Mouse (Mus musculus) adrenal gland, postnatal 10 days (tissue): Measurements from ENCODE around the gene Tbl3. TPM values are rescaled to one million over a fixed set of nuclear protein-coding genes. Genes with fewer than 3 reads are reported as not detected.
"Not testable (repeated sequence)": the region's sequence is repeated elsewhere in the genome, so short reads cannot be mapped to it uniquely, and the experiment has no call there.

Experiments used
- DNase-seq: peaks from one replicate; pipeline ENCODE4 v3.0.0; 2021; ENCODE audit warnings: mixed read lengths
- total RNA-seq, 2 experiments: library from RNA; stranded (reverse); gene quantifications; 2 replicates each; pipeline ENCODE4 v1.2.3; 2021

Tbl3 gene
- total RNA-seq, 2 experiments from 2014 or later: 39.1 to 39.9 TPM

- no peak for DNase-seq
Measured at GRCm38 (mm10) chr17:24727618-24728017, 20.2 kb upstream of the Tbl3 start, which contains the start of gene Rpl3l. TSS of gene Rpl3l (plus strand) at chr17:24727820.

DNA sequence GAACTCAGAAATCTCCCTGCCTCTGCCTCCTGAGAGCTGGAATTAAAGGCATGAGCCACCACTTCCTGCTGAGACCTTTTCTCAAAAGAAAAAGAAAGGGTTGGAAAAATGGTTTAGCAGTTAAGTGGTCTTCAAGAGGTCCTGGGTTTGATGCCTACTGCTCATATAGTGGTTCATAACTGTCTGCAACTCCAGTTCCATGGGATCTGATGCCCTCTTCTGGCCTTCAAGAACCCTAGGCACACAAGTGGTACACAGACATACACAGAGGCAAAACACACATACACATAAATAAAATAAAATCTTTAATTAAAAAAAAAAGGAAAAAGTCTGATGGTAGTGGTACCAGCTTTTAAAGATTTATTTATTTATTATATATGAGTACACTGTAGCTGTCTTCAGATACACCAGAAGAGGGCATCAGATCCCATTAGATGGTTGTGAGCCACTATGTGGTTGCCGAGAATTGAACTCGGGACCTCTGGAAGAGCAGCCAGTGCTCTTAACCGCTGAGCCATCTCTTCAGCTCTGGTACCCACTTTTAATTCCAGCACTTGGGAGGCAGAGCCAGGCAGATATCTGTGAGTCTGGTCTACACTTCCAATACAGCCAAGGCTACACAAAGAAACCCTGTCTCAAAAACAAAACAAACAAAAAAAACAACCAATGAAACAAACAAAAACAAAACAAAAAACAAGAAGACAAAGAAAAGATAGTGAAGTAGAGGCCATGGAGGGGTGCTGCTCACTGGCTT is 18.4 kb upstream of the Tbl3 start:
- no peak for DNase-seq

- peak; percentile 99 for DNase-seq
Measured at GRCm38 (mm10) chr17:24724184-24724583, 16.7 kb upstream of the Tbl3 start, which contains the start of gene Ndufb10. TSS of gene Ndufb10 (minus strand) at chr17:24724478.

GRCm38 (mm10) chr17:24723881-24724180 is 16.4 kb upstream of the Tbl3 start:
- no peak for DNase-seq

- DNase-seq: no peak
Measured at GRCm38 (mm10) chr17:24723122-24723880, 15.8 kb upstream of the Tbl3 start.

DNA sequence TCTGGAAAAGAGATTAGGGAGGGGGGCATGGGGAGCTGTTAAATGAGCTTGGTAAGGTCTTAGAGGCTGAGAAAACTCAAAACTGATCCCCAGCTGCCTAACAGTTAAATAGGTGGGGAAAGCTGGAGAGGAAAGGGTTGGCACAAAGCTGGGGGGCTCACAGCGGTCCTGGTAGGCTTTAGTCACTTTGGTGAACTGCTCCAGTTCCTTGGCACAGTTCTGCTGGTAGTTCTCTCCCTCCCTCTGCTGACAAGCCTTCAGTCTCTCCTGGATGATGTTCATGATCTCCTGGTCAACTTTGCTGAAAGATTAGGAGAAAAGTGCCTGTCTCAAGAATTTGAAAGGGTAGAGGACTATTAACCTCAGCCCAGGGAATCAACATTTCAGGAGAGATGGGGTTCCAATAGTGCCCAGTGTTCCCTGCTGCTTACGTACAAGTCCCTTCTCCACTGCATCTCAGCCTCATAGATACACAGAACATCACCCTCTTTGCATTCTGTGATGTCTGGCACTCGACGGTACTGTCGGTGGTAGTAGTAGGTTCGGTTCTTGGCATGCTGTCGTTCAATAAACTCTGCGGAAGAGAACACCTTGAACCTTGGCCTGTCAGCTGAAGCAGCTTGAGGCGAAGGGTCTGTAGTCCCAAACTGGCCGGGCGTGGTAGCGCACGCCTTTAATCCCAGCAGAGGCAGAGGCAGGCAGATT is 14.9 kb upstream of the Tbl3 start:
- no peak for DNase-seq

DNA sequence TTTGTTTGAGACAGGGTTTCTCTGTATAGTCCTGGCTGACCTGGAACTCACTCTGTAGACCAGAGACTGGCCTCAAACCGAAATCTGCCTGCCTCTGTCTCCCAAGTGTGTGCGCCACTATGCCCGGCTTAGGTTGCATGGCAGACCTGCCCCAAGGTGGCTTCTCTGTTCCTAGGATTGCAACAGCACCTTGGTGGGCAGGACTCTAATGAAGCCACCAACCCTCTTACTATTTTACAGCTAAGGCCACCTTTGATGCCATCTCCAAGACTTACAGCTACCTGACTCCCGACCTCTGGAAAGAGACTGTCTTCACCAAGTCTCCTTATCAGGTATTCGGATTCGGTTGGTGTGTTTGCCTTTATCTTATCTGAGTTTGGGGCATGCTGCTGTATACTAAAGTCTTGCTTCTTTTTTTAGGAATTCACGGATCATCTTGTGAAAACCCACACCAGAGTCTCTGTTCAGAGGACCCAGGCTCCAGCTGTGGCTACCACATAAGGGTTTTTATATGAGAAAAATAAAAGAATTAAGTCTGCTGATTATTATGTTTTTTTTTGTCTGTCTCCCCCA is 14.0 kb upstream of the Tbl3 start:
- DNase-seq: not testable (repeated sequence)

GRCm38 (mm10) chr17:24720616-24721015 is 13.2 kb upstream of the Tbl3 start:
- not testable (repeated sequence) for DNase-seq

GRCm38 (mm10) chr17:24719494-24720222 is 12.2 kb upstream of the Tbl3 start:
- peak; percentile 98 for DNase-seq

GRCm38 (mm10) chr17:24718938-24719337 is 11.5 kb upstream of the Tbl3 start:
- DNase-seq: not testable (repeated sequence)

DNA sequence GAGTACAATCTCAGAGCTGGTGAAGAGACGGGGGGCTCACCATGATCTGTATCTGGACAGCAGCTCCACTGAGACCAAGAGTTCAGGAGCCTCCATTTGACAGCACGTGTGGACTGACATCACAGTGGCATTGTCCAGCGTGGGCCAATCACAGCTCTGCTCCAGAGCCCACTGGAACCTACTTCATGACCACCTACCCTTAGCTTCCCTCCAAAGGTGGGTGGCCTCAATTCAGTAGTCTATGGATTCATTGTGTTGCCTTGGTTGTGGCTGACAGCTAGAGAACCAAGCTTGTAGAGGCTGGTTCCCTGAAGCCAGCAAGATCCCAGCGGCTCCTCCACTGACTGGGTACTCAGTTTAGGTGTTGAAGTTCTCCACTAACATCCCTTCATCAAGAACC is 10.5 kb upstream of the Tbl3 start, which contains the start of the genes Rnf151 and Rps2:
Rnf151 (minus strand) TSS at position 121 of the 400 bp plus-strand sequence.
Rps2 (plus strand) TSS at position 174 of the 400 bp plus-strand sequence.
- no peak for DNase-seq

GRCm38 (mm10) chr17:24716166-24716682 is 8.8 kb upstream of the Tbl3 start:
- no peak for DNase-seq

- no peak for DNase-seq
Measured at GRCm38 (mm10) chr17:24715556-24715955, 8.1 kb upstream of the Tbl3 start.

- no peak for DNase-seq
Measured at GRCm38 (mm10) chr17:24708646-24709045, 1.2 kb upstream of the Tbl3 start.

GRCm38 (mm10) chr17:24707801-24708425 is 453 bp upstream of the Tbl3 start:
- DNase-seq: no peak

DNA sequence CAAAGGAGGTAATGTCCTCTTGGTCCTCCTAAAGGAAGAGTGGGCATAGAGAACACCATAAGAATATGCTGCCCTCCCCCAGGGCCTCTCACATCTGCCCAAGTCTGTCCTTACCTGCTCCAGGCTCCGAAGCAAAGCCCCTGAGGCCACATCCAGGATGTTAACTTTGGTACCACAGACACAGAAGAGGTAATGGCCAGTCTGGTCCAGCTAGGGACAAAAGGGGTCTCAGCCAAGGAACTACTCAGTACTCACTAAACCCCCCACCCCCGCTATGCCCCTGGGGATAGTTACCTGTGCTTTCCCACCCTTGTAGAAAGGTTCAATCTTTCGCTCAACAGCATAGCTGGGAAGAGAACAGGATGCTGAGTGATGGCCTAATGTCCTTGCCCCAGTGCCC is 1.6 kb downstream of the Tbl3 start:
- no peak for DNase-seq

DNA sequence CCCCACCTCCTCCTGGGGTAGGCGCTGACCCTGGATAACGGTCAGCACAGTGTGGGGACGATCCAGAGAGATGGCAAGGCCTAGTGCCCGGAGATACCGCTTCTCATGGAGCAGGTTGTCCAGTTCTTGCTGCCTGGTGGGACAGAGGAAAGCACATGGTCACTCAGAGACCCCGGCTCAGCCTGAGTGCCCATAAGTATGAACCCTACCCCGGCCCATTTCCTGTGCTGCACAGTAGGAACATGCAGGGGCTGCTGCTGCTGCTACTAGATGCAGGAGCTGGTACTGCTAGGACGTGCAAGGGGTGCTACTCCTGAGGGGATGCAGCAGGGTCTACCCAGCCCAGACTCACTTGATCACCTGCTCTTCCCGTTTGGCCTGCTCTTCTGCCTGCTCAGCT is 6.2 kb downstream of the Tbl3 start:
- no peak for DNase-seq

GRCm38 (mm10) chr17:24699473-24699872 is 8.0 kb downstream of the Tbl3 start:
- no peak for DNase-seq

DNA sequence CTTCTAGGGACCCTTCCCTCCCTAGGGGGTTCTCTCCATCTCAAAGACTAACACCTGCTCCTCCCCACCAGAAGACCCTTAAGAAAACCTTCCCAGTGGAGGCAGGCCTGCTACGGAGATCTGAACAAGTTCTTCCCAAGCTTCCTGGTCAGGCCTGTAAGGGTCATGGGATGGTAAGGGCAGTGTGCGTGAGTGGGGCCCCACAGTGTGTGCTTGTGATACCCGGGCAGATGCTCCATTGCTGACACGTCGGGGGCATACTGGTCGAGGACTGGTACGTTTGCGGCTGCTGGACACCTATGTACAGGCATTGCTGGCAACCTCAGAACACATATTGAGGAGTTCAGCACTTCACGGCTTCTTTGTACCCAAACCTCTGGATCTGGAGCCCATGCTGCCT is 8.7 kb downstream of the Tbl3 start:
- no peak for DNase-seq

- no peak for DNase-seq
Measured at GRCm38 (mm10) chr17:24697985-24698384, 9.5 kb downstream of the Tbl3 start.
